Mouse (Mus musculus): Measurements from ENCODE around the gene Psen1.

GRCm38 (mm10) chr12:83768235-83768899, 80.4 kb downstream of the Psen1 start:
- no peak for TF ChIP-seq CTCF (IDR thresholded peaks at IDR 0.05; ENCODE audit: borderline replicate concordance, extremely low read depth, insufficient read depth, insufficient read length)
- TF ChIP-seq POLR2A (IDR thresholded peaks at IDR 0.05; ENCODE audit: borderline replicate concordance, extremely low read depth, insufficient read depth, insufficient read length, poor library complexity, severe bottlenecking): no peak
